Mouse (Mus musculus) T-helper 1 cell (primary cell): ENCODE results near the gene Dnaja1.

ENCODE experiments used
- in situ Hi-C: fragments of 300-600 bp; cut with MboI, MseI; formaldehyde crosslinking; loops from one replicate; pipeline ENCODE4 v1.15.1; 2025; ENCODE audit warnings: high pct_unique_total_duplicates

Gene Dnaja1

DNA sequence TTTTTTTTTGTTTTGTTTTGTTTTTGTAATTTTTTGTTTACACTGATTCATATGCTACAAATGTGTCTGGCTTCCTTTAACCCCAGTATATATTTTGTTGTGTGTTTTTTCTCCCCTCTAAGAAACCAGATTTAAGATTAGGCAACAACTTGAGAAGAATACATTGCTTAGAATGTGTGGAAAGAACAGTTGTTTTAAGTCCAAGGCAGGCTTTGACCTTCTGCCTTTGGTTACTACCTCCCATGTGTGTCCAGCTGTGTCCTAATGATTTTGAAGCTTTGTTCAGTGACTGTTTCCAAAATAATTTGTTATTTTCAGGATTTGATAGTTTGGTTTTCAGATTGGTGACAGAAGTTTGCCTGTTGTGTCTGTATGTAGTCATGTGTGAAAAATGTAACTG, 9.3 kb downstream of the Dnaja1 start:
- in situ Hi-C loops = loop anchor here (10.0 kb wide), 1 partner anchor 504 kb away; no protein-coding TSS in a partner anchor

DNA sequence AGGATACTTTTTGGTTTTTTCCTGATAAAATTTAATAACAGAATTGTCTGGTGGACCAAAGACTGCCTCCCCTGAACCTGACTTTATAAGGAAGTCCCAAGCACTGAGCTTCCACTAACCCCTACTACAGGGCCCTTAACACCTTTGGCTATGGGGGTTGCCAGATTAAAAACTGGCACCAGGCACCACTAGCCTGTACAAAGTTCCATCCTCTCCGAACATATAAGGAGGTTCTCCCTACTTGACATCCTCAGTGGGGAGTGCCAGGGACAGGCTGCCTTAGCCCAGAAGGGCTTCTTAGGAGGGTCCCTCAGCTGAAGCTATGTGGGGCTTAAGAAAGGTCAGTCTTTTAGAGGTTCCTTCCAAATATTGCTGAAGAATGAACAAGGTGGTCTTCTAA, 13.4 kb downstream of the Dnaja1 start:
- in situ Hi-C loops = loop anchor here (10.0 kb wide), 1 partner anchor 499 kb away; no protein-coding TSS in a partner anchor

- in situ Hi-C loops = no loop called here
These were observed 35.3 kb downstream of the Dnaja1 start for GRCm38 (mm10) chr4:40757157-40757779.

DNA sequence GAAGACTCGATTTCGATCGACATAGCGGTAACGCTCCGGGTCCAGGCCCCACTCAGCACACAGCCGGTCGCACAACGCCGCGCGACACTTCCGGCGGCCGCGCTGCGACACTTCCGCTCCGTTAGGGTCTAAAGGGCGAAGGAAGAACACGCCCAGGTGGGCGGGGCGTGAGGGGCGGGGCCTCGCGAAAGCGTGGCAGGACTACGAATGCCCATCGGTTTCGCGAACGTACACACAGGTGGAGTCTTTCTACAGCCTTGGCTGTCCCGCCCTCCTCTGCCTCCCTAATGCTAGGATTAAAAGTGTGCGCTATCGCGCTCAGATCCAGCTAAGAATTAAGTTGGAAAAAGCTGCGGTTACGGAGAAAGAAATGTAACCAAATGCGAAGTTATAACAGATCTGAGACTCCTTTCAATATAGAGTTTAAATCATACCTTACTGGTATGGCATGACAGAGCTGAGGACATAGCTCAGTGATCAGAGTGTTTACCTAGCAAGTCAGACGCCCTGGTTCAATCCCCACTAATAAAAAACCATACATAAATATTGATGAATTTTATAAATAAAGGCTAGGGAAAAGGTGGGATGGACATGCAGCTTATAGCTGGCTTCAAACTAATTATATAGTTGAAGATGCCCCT, 36.0 kb downstream of the Dnaja1 start, which contains the start of gene Smu1:
Gene Smu1 (minus strand): TSS at position 144 of the 641 bp plus-strand sequence.
- in situ Hi-C loops = no loop called here

GRCm38 (mm10) chr4:40759876-40760275, 37.9 kb downstream of the Dnaja1 start:
- in situ Hi-C loops = no loop called here

DNA sequence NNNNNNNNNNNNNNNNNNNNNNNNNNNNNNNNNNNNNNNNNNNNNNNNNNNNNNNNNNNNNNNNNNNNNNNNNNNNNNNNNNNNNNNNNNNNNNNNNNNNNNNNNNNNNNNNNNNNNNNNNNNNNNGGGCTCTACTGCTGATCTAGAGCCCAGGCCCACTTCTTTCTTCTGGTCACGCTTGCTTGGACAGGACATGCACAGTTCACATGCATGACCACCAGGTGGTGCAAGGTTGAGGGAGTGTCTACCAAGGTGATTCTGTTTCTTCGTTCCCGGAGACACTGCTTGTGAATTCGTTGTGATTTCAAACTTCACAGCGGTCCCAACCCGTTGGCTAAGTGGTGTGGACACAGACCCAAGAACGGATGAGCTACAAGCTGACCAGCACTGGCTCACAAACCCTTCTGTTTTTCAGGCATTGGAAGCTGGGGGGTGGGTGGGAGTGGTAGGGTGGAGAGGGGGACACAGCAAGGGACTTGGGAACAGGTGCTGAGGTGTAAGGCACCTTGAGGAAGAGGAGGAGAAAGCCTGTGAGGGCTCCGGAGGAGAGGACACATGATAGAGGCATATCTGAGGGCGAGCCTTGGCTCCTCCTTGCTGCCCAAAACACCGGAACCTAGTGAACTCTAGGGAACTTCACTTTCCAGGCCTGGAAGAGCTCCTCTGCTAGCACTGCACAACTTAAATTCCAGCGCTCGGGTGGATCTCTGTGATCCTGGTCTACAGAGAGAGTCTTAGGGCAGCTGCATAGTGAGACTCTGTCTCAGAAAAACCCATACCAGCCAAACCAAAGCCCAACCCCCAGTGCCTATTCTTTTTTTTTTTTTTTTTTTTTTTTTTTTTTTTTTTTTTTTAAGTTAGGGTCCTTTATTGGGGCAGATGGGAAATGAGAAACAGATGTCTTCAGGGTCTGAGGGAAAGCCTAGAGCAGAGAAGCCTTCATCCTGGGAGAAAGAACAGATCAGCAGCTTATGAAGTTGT, 52.6 kb downstream of the Dnaja1 start:
- in situ Hi-C loops = loop anchor here (5.0 kb wide), 1 partner anchor 133 kb away; no protein-coding TSS in a partner anchor

DNA sequence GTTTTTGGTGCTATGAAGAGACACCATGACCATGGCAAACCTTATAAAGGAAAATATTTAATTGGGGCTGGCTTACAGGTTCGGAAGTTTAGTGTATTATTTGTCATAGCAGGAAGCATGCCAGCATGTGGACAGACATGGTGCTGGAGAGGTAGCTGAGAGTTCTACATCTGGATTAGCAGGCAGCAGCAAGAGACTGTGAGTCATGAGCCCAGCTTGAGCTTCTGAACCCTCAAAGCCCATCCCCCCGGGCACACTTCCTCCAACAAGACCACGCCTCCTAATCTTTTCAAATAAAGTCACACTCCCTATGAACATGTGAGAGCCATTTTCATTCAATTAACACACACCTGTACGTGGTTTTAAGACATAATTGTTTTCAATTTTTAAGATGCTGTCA, 54.5 kb downstream of the Dnaja1 start:
- in situ Hi-C loops = no loop called here

- in situ Hi-C loops = no loop called here
These were observed 55.2 kb downstream of the Dnaja1 start for GRCm38 (mm10) chr4:40777116-40777515.

DNA sequence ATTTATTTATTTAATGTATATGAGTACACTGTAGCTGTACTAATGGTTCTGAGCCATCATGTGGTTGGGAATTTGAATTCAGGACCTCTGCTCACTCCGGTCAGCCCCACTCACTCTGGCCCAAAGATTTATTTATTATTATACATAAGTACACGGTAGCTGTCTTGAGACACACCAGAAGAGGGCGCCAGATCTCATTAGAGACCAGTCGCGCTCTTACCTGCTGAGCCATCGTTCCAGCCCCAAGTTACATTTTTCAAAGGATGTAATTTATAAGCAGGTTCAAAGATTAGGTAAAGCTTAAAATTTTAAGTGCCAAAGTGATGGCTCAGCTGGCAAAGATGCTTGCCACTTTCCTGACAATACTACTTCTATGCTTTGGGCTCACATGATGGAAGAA, 56.7 kb downstream of the Dnaja1 start:
- in situ Hi-C loops = no loop called here

- in situ Hi-C loops = loop anchor here (5.0 kb wide), 1 partner anchor 56 kb away; no protein-coding TSS in a partner anchor
These were observed 59.2 kb downstream of the Dnaja1 start for GRCm38 (mm10) chr4:40781143-40781542.

- in situ Hi-C loops = loop anchor here (5.0 kb wide), 1 partner anchor 55 kb away; no protein-coding TSS in a partner anchor
These were observed 60.0 kb downstream of the Dnaja1 start for GRCm38 (mm10) chr4:40781797-40782495.

DNA sequence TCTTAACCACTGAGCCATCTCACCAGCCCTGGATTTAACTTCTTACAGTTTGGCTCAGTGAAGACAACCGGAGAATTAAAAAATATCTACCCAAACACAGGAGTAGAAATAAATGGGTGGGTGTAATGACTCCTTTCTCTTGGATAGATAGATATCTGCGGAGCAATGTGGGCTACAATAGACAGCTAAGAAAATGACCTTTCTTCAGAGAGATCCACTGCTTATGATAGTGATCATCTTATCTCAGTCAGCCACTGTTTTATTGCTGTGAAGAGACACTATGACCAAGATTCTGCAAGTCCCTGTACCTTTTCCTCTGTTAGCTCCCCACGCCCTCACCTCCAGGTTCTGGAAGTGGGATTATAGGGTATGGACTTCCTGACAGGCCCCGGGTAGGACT, 61.1 kb downstream of the Dnaja1 start:
- in situ Hi-C loops = loop anchor here (5.0 kb wide), 1 partner anchor 54 kb away; no protein-coding TSS in a partner anchor

DNA sequence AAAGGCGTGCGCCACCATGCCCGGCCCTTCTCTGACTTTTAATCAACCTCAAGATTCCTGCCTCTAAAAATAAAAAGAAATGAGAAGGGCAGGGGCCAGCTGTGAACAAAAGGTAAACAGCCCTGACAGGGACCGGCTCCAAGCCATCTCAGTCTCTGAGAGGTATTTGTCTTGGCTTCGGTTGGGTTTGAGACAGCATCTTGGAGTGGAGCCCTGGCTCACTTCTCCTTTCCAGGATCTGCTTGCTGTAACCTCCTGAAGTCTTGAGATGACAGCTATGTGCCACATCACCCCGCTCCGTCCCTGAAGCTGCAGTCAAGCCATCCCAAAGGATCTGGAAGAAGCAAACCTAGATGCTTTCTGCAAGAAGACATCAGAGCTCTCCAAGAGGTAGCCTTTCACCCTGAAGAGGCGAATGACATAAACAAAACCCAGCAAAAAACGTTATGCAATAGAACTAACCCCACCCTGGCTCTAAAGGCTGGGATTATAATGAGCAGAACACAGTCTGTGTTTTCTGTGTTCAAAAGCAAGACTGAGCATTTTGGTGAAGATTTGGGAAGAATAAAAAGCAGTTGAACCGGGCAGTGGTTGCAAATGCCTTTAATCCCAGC, 62.7 kb downstream of the Dnaja1 start:
- in situ Hi-C loops = loop anchor here (5.0 kb wide), 1 partner anchor 53 kb away; no protein-coding TSS in a partner anchor

DNA sequence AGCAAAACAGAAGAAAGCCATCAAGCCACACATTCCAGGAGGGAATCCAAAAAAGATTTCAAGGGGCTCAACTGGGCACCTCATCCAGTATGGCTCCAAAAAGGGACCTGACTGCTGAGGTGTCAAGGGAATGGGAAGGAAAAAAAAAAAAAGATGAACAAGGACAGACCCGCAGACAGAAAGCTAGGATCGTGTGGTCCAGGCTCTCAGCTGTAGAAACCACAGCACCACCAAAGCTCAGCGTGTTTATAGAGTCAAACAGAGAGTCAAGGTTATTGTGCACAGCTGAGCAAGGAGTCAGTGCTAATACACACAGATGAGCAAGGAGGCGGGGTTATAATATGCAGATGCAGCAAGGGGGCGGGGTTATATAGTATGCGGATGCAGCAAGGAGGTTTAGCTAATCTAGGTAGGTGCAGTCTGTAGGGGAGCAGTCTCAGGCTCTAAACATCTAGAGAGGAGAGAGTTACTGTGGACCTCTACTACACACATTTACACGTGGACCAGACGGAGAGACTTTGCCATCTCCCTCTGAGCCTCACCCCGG, 63.7 kb downstream of the Dnaja1 start:
- in situ Hi-C loops = no loop called here

GRCm38 (mm10) chr4:40786578-40786977, 64.6 kb downstream of the Dnaja1 start:
- in situ Hi-C loops = no loop called here
